Mouse (Mus musculus) limb, embryonic 10.5 days (tissue): ENCODE results near the gene Uqcr11. TPM values are rescaled to one million over a fixed set of nuclear protein-coding genes. Genes with fewer than 3 reads are reported as not detected.

Experiments used
- DNase-seq: peaks from one replicate; pipeline ENCODE4 v3.0.0-alpha.2; 2017; ENCODE audit warnings: low spot score
- H3K27ac ChIP-seq: fragments of 300-500 bp; sonication (generic); 2 replicates; pipeline ENCODE4 v1.5.1; 2016; ENCODE audit warnings: mild to moderate bottlenecking
- H3K27me3 ChIP-seq: fragments of 300-500 bp; sonication (generic); 2 replicates; pipeline ENCODE4 v1.6.1; 2016; ENCODE audit warnings: low read depth, mild to moderate bottlenecking; ENCODE audit not compliant: poor library complexity, severe bottlenecking
- H3K36me3 ChIP-seq: fragments of 300-500 bp; sonication (generic); 2 replicates; pipeline ENCODE4 v1.6.1; 2016; ENCODE audit warnings: mild to moderate bottlenecking, moderate library complexity
- H3K4me1 ChIP-seq: fragments of 300-500 bp; sonication (generic); 2 replicates; pipeline ENCODE4 v1.6.1; 2016
- H3K4me3 ChIP-seq: fragments of 300-500 bp; sonication (generic); 2 replicates; pipeline ENCODE4 v1.5.1; 2016; ENCODE audit warnings: mild to moderate bottlenecking, moderate library complexity
- H3K9me3 ChIP-seq: fragments of 300-500 bp; sonication (generic); replicated peaks from 2 replicates; pipeline ENCODE4 v1.6.1; 2016; ENCODE audit warnings: mild to moderate bottlenecking
- WGBS: fragments of 180-500 bp; shearing (Covaris S2); methylation state at CpG from one replicate; pipeline ENCODE4 v1.1.7; 2016; 5-methylcytosine and 5-hydroxymethylcytosine counted together
- polyA plus RNA-seq: library from polyadenylated mRNA; unstranded; fragments of >200 nt; fragmentation: Nextera tagmentation; extraction: Ambion mirVana; gene quantifications from 2 replicates; pipeline ENCODE4 v1.2.1, GENCODE M21; 2016

Uqcr11 gene
- polyA plus RNA-seq, 1 experiment from 2014 or later = 651 TPM

- Histone ChIP-seq H3K9me3 (no peaks in the 10 kb centered on the region), H3K36me3 (peaks cover 63% of the 10 kb centered on the region), H3K4me1 (peaks cover 49% of the 10 kb centered on the region), H3K27ac (no peak overlapping the region), H3K4me3 (no peak overlapping the region), H3K27me3 (no peaks in the 10 kb centered on the region)
- DNase-seq = no peak
- 77% methylated on average over 4 of the region's 4 CpGs for WGBS
These were observed 17.4 kb downstream of the Uqcr11 start for GRCm38 (mm10) chr10:80389185-80389708.

- Histone ChIP-seq H3K27ac (peak overlapping the region; percentile 93), H3K36me3 (peaks cover 63% of the 10 kb centered on the region), H3K4me3 (peak overlapping the region; percentile 94), H3K9me3 (no peaks in the 10 kb centered on the region), H3K4me1 (peaks cover 54% of the 10 kb centered on the region), H3K27me3 (no peaks in the 10 kb centered on the region)
- 24% methylated on average over 2 of the region's 2 CpGs for WGBS
- DNase-seq = no peak
These were observed 17.9 kb downstream of the Uqcr11 start for GRCm38 (mm10) chr10:80388731-80389130.

GRCm38 (mm10) chr10:80387522-80387959 lies 19.1 kb downstream of the Uqcr11 start, which contains the start of gene Mex3d:
TSS of gene Mex3d (minus strand) at chr10:80387659.
- H3K36me3 ChIP-seq = peaks cover 63% of the 10 kb centered on the region
- no peaks in the 10 kb centered on the region for H3K27me3 ChIP-seq
- 14% methylated on average over 37 of the region's 61 CpGs for WGBS
- H3K4me3 ChIP-seq = peak within 1 kb of the TSS; percentile 94
- H3K27ac ChIP-seq = peak within 1 kb of the TSS; percentile 93
- DNase-seq = peak; percentile 98
- H3K9me3 ChIP-seq = no peaks in the 10 kb centered on the region
- H3K4me1 ChIP-seq = peaks cover 56% of the 10 kb centered on the region

- no peaks in the 10 kb centered on the region for H3K27me3 ChIP-seq
- peak overlapping the region; percentile 94 for H3K4me3 ChIP-seq
- WGBS = 4% methylated on average over 94 of the region's 94 CpGs
- H3K4me1 ChIP-seq = peaks cover 50% of the 10 kb centered on the region
- H3K27ac ChIP-seq = peak overlapping the region; percentile 93
- H3K9me3 ChIP-seq = no peaks in the 10 kb centered on the region
- peaks cover 63% of the 10 kb centered on the region for H3K36me3 ChIP-seq
- DNase-seq = peak; percentile 60
These were observed 19.7 kb downstream of the Uqcr11 start for GRCm38 (mm10) chr10:80386735-80387471.

- H3K27me3 ChIP-seq = no peaks in the 10 kb centered on the region
- H3K36me3 ChIP-seq = peaks cover 63% of the 10 kb centered on the region
- 1% methylated on average over 34 of the region's 34 CpGs for WGBS
- H3K4me3 ChIP-seq = peak overlapping the region; percentile 94
- H3K27ac ChIP-seq = peak overlapping the region; percentile 93
- no peaks in the 10 kb centered on the region for H3K9me3 ChIP-seq
- peak; percentile 71 for DNase-seq
- H3K4me1 ChIP-seq = peaks cover 49% of the 10 kb centered on the region
These were observed 20.6 kb downstream of the Uqcr11 start for GRCm38 (mm10) chr10:80385811-80386734.

GRCm38 (mm10) chr10:80385310-80385709 lies 21.3 kb downstream of the Uqcr11 start:
- Histone ChIP-seq H3K4me1 (peaks cover 49% of the 10 kb centered on the region), H3K27ac (peak overlapping the region; percentile 93), H3K9me3 (no peaks in the 10 kb centered on the region), H3K27me3 (no peaks in the 10 kb centered on the region), H3K36me3 (peaks cover 62% of the 10 kb centered on the region), H3K4me3 (peak overlapping the region; percentile 94)
- DNase-seq = no peak
- 44% methylated on average over 7 of the region's 7 CpGs for WGBS

- WGBS = 86% methylated on average over 7 of the region's 7 CpGs
- Histone ChIP-seq H3K27ac (peak overlapping the region; percentile 93), H3K27me3 (no peaks in the 10 kb centered on the region), H3K36me3 (peaks cover 61% of the 10 kb centered on the region), H3K4me3 (peak overlapping the region; percentile 94), H3K4me1 (peaks cover 49% of the 10 kb centered on the region), H3K9me3 (no peaks in the 10 kb centered on the region)
- DNase-seq = no peak
These were observed 21.9 kb downstream of the Uqcr11 start for GRCm38 (mm10) chr10:80384709-80385108.

- 0 out of 2 replicates have a peak overlapping the region, but pooled peaks have one; percentile 26 for H3K27ac ChIP-seq
- peaks cover 63% of the 10 kb centered on the region for H3K36me3 ChIP-seq
- H3K4me1 ChIP-seq = peaks cover 49% of the 10 kb centered on the region
- no peaks in the 10 kb centered on the region for H3K9me3 ChIP-seq
- 89% methylated on average over 4 of the region's 4 CpGs for WGBS
- DNase-seq = no peak
- peak overlapping the region; percentile 94 for H3K4me3 ChIP-seq
- no peaks in the 10 kb centered on the region for H3K27me3 ChIP-seq
These were observed 22.5 kb downstream of the Uqcr11 start for GRCm38 (mm10) chr10:80384115-80384639.

GRCm38 (mm10) chr10:80383431-80383830 lies 23.2 kb downstream of the Uqcr11 start:
- H3K27ac ChIP-seq = 0 out of 2 replicates have a peak overlapping the region, but pooled peaks have one; percentile 26
- H3K9me3 ChIP-seq = no peaks in the 10 kb centered on the region
- no peaks in the 10 kb centered on the region for H3K27me3 ChIP-seq
- no peak for DNase-seq
- H3K36me3 ChIP-seq = peaks cover 63% of the 10 kb centered on the region
- H3K4me3 ChIP-seq = peak overlapping the region; percentile 94; the same call in 1 of the 2 replicates
- WGBS = 69% methylated on average over 4 of the region's 4 CpGs
- peaks cover 42% of the 10 kb centered on the region for H3K4me1 ChIP-seq

GRCm38 (mm10) chr10:80382641-80383365 lies 23.8 kb downstream of the Uqcr11 start:
- Histone ChIP-seq H3K4me3 (no peak overlapping the region), H3K27me3 (no peaks in the 10 kb centered on the region), H3K4me1 (peaks cover 35% of the 10 kb centered on the region), H3K27ac (no peak overlapping the region), H3K36me3 (peaks cover 63% of the 10 kb centered on the region), H3K9me3 (no peaks in the 10 kb centered on the region)
- 93% methylated on average over 7 of the region's 7 CpGs for WGBS
- DNase-seq = no peak

GRCm38 (mm10) chr10:80377716-80378115 lies 28.9 kb downstream of the Uqcr11 start:
- Histone ChIP-seq H3K27ac (no peak overlapping the region), H3K4me3 (no peak overlapping the region), H3K9me3 (no peaks in the 10 kb centered on the region), H3K36me3 (peaks cover 34% of the 10 kb centered on the region), H3K27me3 (peaks cover 3% of the 10 kb centered on the region), H3K4me1 (peaks cover under 1% of the 10 kb centered on the region; the same call in 1 of the 2 replicates)
- DNase-seq = no peak
- 54% methylated on average over 10 of the region's 10 CpGs for WGBS

- 3% methylated on average over 7 of the region's 7 CpGs for WGBS
- peak; percentile 96 for DNase-seq
- no peaks in the 10 kb centered on the region for H3K9me3 ChIP-seq
- H3K4me3 ChIP-seq = no peak overlapping the region
- H3K4me1 ChIP-seq = peaks cover 16% of the 10 kb centered on the region
- peaks cover 10% of the 10 kb centered on the region for H3K27me3 ChIP-seq
- peaks cover 18% of the 10 kb centered on the region for H3K36me3 ChIP-seq
- H3K27ac ChIP-seq = no peak overlapping the region
These were observed 30.5 kb downstream of the Uqcr11 start for GRCm38 (mm10) chr10:80376160-80376559.
